Mouse (Mus musculus): ENCODE measurements around the gene Tbc1d22b. TPM values are rescaled to one million over a fixed set of nuclear protein-coding genes. Genes with fewer than 3 reads are reported as not detected.

The Tbc1d22b gene
- polyA plus RNA-seq, 1 experiment from 2014 or later: 31.0 TPM

DNA sequence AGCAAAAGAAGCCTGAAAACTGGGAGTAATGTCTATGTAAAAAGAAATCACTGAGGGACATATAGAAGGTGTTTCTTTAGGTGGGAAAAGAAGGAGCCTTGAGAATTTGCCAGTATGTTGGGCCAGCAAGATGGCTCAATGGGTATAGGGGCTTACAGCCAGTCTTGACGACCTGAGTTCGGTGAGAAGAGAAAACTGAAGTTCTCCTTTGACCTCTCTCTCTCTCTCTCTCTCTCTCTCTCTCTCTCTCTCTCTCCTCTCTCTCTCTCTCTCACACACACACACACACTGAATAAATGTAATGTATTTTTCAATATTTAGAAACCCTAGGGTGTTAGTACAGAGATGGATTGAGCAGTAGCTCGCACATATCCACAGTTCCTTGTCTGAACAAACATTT lies 1.1 kb upstream of the Tbc1d22b start:
- H3K4me3 ChIP-seq: no peak overlapping the region
- H3K9me3 ChIP-seq: no peaks in the 10 kb centered on the region
- H3K36me3 ChIP-seq (replicated peaks): no peaks in the 10 kb centered on the region
- ATAC-seq (replicated peaks): no peak
- peaks cover 16% of the 10 kb centered on the region for H3K4me1 ChIP-seq
- no peak overlapping the region for H3K4me2 ChIP-seq
- no peak overlapping the region for H3K27ac ChIP-seq
- no peaks in the 10 kb centered on the region for H3K27me3 ChIP-seq (replicated peaks)
- WGBS: 68% methylated on average over 3 of the region's 3 CpGs
- no peak overlapping the region for H3K9ac ChIP-seq

DNA sequence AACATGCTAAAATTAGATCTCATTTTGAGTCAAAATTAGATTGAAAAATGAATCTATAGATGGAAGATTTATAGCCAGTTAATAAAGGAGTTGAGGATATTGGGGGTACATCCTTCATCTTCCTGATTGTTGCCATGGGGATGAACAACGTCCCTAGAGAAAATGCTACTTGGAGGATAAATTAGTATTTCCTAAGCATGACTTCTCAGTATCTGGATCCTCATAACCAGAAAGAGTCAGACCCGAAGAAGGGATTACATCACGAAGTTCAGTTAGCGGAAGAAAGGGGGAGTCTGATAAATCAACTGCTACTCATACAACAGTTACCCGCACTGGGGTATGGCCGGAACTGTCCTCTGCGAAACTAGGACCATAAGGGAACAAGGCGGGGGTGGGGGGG lies 591 bp upstream of the Tbc1d22b start:
- Histone ChIP-seq H3K27me3 (replicated peaks) (no peaks in the 10 kb centered on the region), H3K4me1 (peaks cover 16% of the 10 kb centered on the region), H3K4me3 (no peak overlapping the region), H3K27ac (no peak overlapping the region), H3K36me3 (replicated peaks) (no peaks in the 10 kb centered on the region), H3K9me3 (no peaks in the 10 kb centered on the region), H3K4me2 (peak overlapping the region; percentile 79), H3K9ac (no peak overlapping the region)
- WGBS: 44% methylated on average over 8 of the region's 8 CpGs
- ATAC-seq (replicated peaks): peak; percentile 37; the same call in 1 of the 2 replicates

DNA sequence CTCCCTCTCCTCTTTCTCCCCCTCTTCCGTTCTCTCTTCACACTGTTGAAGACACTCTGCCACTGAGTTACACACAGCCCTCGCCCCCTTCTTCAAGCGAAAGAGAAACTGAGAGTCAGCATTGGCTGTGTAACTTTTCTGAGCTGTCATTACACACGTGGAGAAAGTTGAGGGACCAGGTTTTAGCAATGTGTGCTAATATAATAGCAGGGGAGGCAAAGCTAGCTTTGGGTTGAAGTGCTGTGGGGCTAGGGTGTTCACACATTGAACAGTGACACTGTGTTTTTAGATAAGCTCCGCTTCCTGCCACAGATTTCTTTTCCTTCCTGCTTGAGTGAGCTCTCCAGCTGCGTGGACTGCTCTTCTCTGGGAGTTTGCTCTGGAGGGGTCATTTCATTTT lies 1.4 kb downstream of the Tbc1d22b start:
- peaks cover 16% of the 10 kb centered on the region for H3K4me1 ChIP-seq
- no peak overlapping the region; the same call in 1 of the 2 replicates for H3K9ac ChIP-seq
- peak overlapping the region; percentile 79 for H3K4me2 ChIP-seq
- no peaks in the 10 kb centered on the region for H3K9me3 ChIP-seq
- H3K4me3 ChIP-seq: no peak overlapping the region
- H3K27ac ChIP-seq: no peak overlapping the region
- H3K27me3 ChIP-seq (replicated peaks): no peaks in the 10 kb centered on the region
- 63% methylated on average over 6 of the region's 6 CpGs for WGBS
- ATAC-seq (replicated peaks): no peak
- H3K36me3 ChIP-seq (replicated peaks): no peaks in the 10 kb centered on the region

DNA sequence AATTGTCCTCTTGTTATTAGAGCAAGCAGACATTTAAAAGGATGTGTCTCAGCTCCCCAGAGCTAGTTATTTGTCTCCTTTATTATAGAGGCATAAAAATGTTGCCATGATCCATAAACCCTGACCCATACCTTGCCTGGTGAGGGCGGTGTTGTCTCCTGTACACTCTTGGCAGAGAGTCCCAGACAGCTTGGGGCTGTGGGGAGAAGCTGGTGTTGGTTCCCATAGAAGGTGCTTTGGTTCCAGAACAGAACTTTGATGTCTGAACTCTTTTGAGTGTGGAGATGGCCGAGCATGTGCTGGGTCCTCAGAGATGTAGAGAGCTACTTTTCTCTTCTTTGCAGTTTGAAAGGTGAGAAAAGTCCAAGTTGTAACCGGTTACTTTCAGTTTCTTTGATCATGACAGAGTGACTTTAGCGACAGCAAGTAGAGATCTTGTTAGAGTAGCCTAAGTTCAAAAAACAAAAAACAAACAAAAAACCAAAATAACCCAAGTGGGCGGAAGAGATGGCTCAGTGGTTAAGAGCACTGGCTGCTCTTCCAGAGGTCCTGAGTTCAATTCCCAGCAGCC lies 2.7 kb downstream of the Tbc1d22b start, which contains the start of gene Tmem217:
Tmem217 (minus strand) TSS at position 224 of the 571 bp plus-strand sequence.
- WGBS: 95% methylated on average over 5 of the region's 5 CpGs
- H3K9ac ChIP-seq: no peak within 1 kb of the TSS; the same call in 1 of the 2 replicates
- no peaks in the 10 kb centered on the region for H3K27me3 ChIP-seq (replicated peaks)
- H3K27ac ChIP-seq: no peak within 1 kb of the TSS
- peaks cover 16% of the 10 kb centered on the region for H3K4me1 ChIP-seq
- no peaks in the 10 kb centered on the region for H3K9me3 ChIP-seq
- no peaks in the 10 kb centered on the region for H3K36me3 ChIP-seq (replicated peaks)
- ATAC-seq (replicated peaks): no peak
- no peak within 1 kb of the TSS for H3K4me3 ChIP-seq
- H3K4me2 ChIP-seq: peak within 1 kb of the TSS; percentile 79; the same call in 1 of the 2 replicates

DNA sequence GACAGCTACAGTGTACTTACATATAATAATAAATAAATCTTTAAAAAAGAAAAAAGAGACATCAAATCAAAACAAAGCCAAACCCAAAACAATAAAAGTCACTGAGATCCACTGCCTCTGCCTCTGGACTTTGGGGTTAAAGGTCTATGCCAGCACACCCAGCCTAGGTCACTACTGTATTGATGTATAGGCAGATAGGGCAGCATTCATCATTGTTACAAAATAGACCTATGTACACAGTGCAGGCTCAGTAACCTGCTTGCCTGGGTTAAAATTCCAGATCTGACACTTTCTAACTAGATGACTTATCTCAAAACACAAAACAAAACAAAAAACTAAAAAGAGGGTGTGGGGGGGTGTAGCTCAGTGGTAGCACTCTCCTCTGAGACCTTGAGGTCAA lies 4.6 kb downstream of the Tbc1d22b start:
- ATAC-seq (replicated peaks): no peak
- H3K4me3 ChIP-seq: no peak overlapping the region
- no peaks in the 10 kb centered on the region for H3K9me3 ChIP-seq
- H3K36me3 ChIP-seq (replicated peaks): no peaks in the 10 kb centered on the region
- no peak overlapping the region for H3K4me2 ChIP-seq
- H3K27ac ChIP-seq: no peak overlapping the region
- H3K27me3 ChIP-seq (replicated peaks): no peaks in the 10 kb centered on the region
- no peak overlapping the region for H3K9ac ChIP-seq
- H3K4me1 ChIP-seq: peaks cover 16% of the 10 kb centered on the region

DNA sequence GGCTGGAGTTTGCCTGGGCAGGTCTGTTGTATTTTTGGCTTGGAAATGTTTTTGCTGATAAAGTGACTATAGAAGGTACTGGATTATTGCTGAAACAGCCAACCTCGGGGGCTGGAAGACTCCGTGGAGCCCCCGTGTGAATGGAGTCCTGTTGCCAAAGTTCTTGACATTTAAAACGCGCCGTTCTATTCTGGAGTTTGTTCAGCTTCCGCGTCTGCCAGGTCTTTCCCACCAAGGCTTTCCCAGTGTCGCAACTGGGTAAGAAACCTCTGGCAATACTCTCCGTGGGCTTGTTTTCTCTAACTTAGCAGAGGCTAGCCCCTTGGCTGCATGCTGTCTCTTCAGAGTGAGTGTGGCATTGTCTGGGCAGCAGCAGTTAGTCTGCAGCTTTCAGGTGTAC lies 6.9 kb downstream of the Tbc1d22b start:
- Histone ChIP-seq H3K9ac (no peak overlapping the region), H3K4me3 (no peak overlapping the region), H3K27ac (no peak overlapping the region), H3K4me1 (no peaks in the 10 kb centered on the region), H3K9me3 (no peaks in the 10 kb centered on the region), H3K4me2 (no peak overlapping the region), H3K27me3 (replicated peaks) (no peaks in the 10 kb centered on the region), H3K36me3 (replicated peaks) (no peaks in the 10 kb centered on the region; the same call in 1 of the 2 replicates)
- WGBS: 91% methylated on average over 10 of the region's 10 CpGs
- no peak for ATAC-seq (replicated peaks)

DNA sequence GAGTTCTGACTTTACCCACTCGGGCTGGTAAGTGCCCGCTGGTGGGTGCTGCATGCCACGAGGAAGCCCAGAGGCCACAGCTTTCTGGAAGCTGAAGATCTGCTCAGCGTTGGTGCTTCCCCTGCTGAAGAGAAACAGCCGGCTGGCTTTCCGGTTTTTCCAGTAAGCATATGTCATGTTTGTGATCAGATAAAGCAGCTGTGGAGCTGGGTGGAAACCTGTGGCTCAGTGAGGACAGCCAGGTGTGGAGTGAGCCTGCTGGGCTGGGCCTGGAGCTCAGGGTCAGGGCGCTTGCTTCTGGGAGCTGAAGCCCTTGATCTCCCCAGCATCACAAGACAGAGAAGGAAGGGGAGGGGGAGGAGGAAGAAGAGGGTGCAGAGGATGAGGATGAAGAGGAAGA lies 7.3 kb downstream of the Tbc1d22b start:
- Histone ChIP-seq H3K27me3 (replicated peaks) (no peaks in the 10 kb centered on the region), H3K4me2 (no peak overlapping the region), H3K27ac (no peak overlapping the region), H3K9ac (no peak overlapping the region), H3K36me3 (replicated peaks) (no peaks in the 10 kb centered on the region; the same call in 1 of the 2 replicates), H3K4me1 (no peaks in the 10 kb centered on the region), H3K4me3 (no peak overlapping the region), H3K9me3 (no peaks in the 10 kb centered on the region)
- ATAC-seq (replicated peaks): no peak
- 94% methylated on average over 7 of the region's 7 CpGs for WGBS

DNA sequence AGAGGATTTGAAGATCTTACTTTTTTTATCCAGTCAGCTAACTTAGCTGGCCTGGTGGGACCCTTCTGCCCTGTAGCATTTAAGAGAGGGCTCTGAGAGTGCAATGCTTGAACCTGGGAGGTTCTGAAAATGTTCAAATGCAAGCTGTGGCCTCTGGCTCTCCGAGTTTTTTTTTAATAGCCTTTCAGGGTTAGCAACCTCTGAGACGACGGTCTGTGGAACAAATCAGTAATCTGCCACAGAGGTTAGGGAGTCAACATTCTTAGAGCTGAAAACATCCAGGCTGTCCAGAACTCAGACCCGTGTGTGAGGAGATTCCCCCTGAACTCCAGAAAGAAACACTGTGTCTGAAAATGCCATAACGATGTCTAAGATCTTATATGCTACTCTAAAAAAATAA lies 8.9 kb downstream of the Tbc1d22b start:
- no peak overlapping the region for H3K4me2 ChIP-seq
- 86% methylated on average over 5 of the region's 5 CpGs for WGBS
- no peak overlapping the region for H3K27ac ChIP-seq
- no peaks in the 10 kb centered on the region for H3K9me3 ChIP-seq
- no peak for ATAC-seq (replicated peaks)
- H3K4me1 ChIP-seq: no peaks in the 10 kb centered on the region
- H3K36me3 ChIP-seq (replicated peaks): no peaks in the 10 kb centered on the region; the same call in 1 of the 2 replicates
- no peak overlapping the region for H3K9ac ChIP-seq
- no peak overlapping the region for H3K4me3 ChIP-seq
- no peaks in the 10 kb centered on the region for H3K27me3 ChIP-seq (replicated peaks)

DNA sequence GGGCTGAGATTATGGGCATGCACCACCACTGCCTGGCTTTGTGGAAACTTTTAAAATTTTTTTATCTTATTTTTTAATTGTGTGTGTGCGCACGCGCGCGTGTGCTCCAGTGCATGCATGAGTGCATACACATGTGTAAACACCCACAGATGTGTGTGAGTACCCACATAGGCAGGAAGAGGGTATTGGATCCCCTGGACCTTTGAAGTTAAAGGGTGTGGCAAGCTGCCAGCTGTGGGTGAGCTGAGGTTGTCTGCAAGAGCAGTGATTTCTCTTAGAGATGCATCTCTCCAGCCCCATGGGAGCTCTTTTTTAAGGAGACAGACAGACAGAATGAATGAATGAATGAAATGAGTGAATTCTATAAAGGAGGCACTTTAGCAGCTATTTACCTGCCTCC lies 15.9 kb downstream of the Tbc1d22b start:
- WGBS: 99% methylated on average over 5 of the region's 5 CpGs
- no peaks in the 10 kb centered on the region for H3K4me1 ChIP-seq
- H3K27ac ChIP-seq: no peak overlapping the region
- no peak overlapping the region for H3K4me2 ChIP-seq
- no peak overlapping the region for H3K9ac ChIP-seq
- H3K9me3 ChIP-seq: no peaks in the 10 kb centered on the region
- no peaks in the 10 kb centered on the region for H3K27me3 ChIP-seq (replicated peaks)
- ATAC-seq (replicated peaks): no peak
- H3K4me3 ChIP-seq: no peak overlapping the region
- 0 out of 2 replicates have a peak, but pooled peaks cover 7% of the 10 kb centered on the region for H3K36me3 ChIP-seq (replicated peaks)

DNA sequence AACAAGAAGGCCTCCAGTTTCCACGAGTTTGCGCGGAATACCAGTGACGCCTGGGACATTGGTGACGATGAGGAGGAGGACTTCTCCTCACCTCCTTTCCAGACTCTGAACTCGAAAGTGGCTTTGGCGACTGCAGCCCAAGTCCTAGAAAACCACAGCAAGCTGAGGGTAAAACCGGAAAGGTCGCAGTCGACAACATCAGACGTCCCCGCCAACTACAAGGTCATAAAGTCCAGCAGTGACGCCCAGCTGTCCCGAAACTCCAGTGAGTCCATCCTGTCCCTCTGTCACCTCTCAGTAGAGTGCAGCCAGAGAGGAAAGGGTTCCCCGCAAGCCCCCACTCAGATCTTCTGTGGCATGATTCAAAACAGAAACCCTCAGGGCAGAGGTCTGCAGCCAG lies 18.9 kb downstream of the Tbc1d22b start:
- no peak for ATAC-seq (replicated peaks)
- Histone ChIP-seq H3K4me2 (no peak overlapping the region), H3K4me3 (no peak overlapping the region), H3K9me3 (no peaks in the 10 kb centered on the region), H3K4me1 (no peaks in the 10 kb centered on the region), H3K27ac (no peak overlapping the region), H3K27me3 (replicated peaks) (no peaks in the 10 kb centered on the region), H3K9ac (no peak overlapping the region), H3K36me3 (replicated peaks) (0 out of 2 replicates have a peak, but pooled peaks cover 26% of the 10 kb centered on the region)
- 94% methylated on average over 15 of the region's 15 CpGs for WGBS

DNA sequence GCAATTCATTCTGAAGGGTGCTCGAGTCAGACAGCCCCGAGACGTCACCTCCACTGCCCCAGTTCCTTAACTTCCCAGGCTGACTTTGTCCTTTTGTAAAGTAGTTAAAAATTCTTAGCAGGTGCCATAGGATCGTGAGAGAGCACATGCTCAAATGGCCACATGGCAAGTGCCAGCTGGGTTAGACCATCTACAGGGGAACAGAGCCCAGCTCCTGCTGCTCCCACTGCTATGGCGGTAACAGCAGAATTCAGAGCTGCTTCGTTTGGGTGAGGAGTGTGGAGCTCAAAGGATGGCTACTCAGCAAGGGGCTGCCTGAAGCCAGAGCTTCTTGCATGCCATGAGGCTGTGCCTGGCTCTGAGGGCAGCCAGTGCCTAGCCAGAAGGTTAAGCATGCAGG lies 20.2 kb downstream of the Tbc1d22b start:
- Histone ChIP-seq H3K4me2 (no peak overlapping the region), H3K36me3 (replicated peaks) (peaks cover 26% of the 10 kb centered on the region; the same call in 1 of the 2 replicates), H3K27me3 (replicated peaks) (no peaks in the 10 kb centered on the region), H3K9me3 (no peaks in the 10 kb centered on the region), H3K9ac (no peak overlapping the region), H3K4me1 (no peaks in the 10 kb centered on the region), H3K4me3 (no peak overlapping the region), H3K27ac (no peak overlapping the region)
- 86% methylated on average over 6 of the region's 6 CpGs for whole genome bisulfite sequencing
- ATAC-seq (replicated peaks): no peak

DNA sequence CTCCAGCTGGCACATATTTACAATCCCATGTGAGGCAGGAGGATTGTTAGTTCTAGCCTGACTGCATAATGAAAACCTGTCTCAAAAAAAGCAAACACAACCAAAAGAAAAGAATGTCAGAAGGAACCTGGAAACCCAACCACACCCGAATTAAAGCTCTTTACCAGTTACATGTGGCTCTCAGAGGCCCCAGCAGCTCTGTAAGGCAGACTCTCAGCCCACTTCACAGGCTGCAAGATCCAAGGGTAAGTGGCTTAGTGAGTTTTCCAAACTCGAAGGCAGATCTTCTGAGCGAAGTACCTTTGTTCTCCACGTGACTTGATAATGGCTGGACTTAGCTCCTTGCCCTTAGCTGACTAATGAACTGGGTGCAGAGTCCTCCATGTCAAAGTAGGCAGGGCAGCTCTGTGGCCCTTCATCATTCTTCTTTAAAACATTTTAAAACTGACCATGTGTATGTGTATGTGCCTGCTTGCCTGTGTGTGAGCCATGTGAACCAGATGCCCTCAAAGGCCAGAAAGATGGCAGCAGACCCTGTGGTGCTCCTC lies 30.1 kb downstream of the Tbc1d22b start:
- Histone ChIP-seq H3K27me3 (replicated peaks) (no peaks in the 10 kb centered on the region), H3K4me2 (no peak overlapping the region), H3K9ac (no peak overlapping the region), H3K9me3 (no peaks in the 10 kb centered on the region), H3K4me3 (no peak overlapping the region), H3K27ac (no peak overlapping the region), H3K36me3 (replicated peaks) (peaks cover 34% of the 10 kb centered on the region), H3K4me1 (no peaks in the 10 kb centered on the region)
- no peak for ATAC-seq (replicated peaks)
- WGBS: 87% methylated on average over 4 of the region's 4 CpGs

DNA sequence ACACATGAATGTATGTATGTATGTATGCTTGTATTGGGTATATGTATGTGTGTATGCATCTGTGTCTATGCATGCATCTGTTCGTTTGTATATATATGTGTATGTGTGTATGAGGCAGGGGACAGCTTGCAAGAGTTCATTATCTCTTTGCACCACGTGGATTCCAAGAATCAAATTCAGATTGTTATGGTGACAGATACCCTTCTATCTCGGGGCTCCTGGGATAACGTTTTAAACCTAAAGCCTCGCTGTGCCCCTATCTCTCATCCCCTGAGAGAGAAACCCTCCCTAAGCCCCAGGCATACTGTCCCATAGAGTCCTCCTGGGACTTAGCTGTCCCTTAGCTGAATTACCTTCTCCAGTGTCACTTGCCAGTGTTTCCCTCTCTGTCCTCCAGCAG lies 34.0 kb downstream of the Tbc1d22b start:
- no peak overlapping the region for H3K9ac ChIP-seq

More for the DNA sequence above, 34.0 kb downstream of the Tbc1d22b start:
- Histone ChIP-seq H3K27ac (no peak overlapping the region), H3K4me1 (no peaks in the 10 kb centered on the region), H3K36me3 (replicated peaks) (peaks cover 12% of the 10 kb centered on the region), H3K9me3 (no peaks in the 10 kb centered on the region), H3K4me3 (no peak overlapping the region), H3K27me3 (replicated peaks) (no peaks in the 10 kb centered on the region), H3K4me2 (no peak overlapping the region)
- WGBS: 91% methylated on average over 5 of the region's 5 CpGs
- ATAC-seq (replicated peaks): no peak

Measured in midbrain, embryonic 15.5 days (tissue).